Mouse (Mus musculus) forebrain, postnatal 0 days (tissue): ENCODE measurements around the gene Fam160a1. TPM values are rescaled to one million over a fixed set of nuclear protein-coding genes. Genes with fewer than 3 reads are reported as not detected.

ENCODE experiments used
- ATAC-seq: fragments of 200-750 bp; cut with Nextera tagmentation; 2 replicates; pipeline ENCODE4 v1.8.0; 2017; ENCODE audit warnings: mild to moderate bottlenecking, moderate library complexity
- DNase-seq: peaks from one replicate; pipeline ENCODE4 v3.0.0-alpha.2; 2015
- H3K27ac ChIP-seq: fragments of 300-500 bp; sonication (generic); 2 replicates; pipeline ENCODE4 v1.5.1; 2014; ENCODE audit warnings: low read depth, mild to moderate bottlenecking, antibody characterized with exemption, low read length, moderate library complexity, mixed read lengths
- H3K27me3 ChIP-seq: fragments of 300-500 bp; sonication (generic); 2 replicates; pipeline ENCODE4 v1.6.1; 2014; ENCODE audit warnings: mild to moderate bottlenecking, low read length, mixed read lengths; ENCODE audit not compliant: insufficient read depth
- H3K36me3 ChIP-seq: fragments of 300-500 bp; sonication (generic); 2 replicates; pipeline ENCODE4 v1.6.1; 2014; ENCODE audit warnings: mild to moderate bottlenecking, moderate library complexity; ENCODE audit not compliant: insufficient read depth
- H3K4me1 ChIP-seq: fragments of 300-500 bp; sonication (generic); 2 replicates; pipeline ENCODE4 v1.6.1; 2014; ENCODE audit warnings: antibody characterized with exemption; ENCODE audit not compliant: insufficient read depth
- H3K4me2 ChIP-seq: fragments of 300-500 bp; sonication (generic); 2 replicates; pipeline ENCODE4 v1.6.1; 2014; ENCODE audit warnings: low read depth, mild to moderate bottlenecking, moderate library complexity
- H3K4me3 ChIP-seq: fragments of 300-500 bp; sonication (generic); 2 replicates; pipeline ENCODE4 v1.5.1; 2014; ENCODE audit warnings: low read depth, low read length, mixed read lengths
- H3K9ac ChIP-seq: fragments of 300-500 bp; sonication (generic); 2 replicates; pipeline ENCODE4 v1.6.1; 2014; ENCODE audit warnings: mild to moderate bottlenecking
- H3K9me3 ChIP-seq: fragments of 300-500 bp; sonication (generic); 2 replicates; pipeline ENCODE4 v1.6.1; 2016; ENCODE audit warnings: low read length
- CTCF ChIP-seq: sonication (generic); IDR thresholded peaks from 2 replicates; pipeline ENCODE4 v1.5.1; 2016; ENCODE audit warnings: antibody characterized with exemption, control low read depth, low read depth
- WGBS: fragments of 180-500 bp; shearing (Covaris S2); extraction: QIAGEN DNeasy Blood & Tissue Kit; methylation state at CpG from one replicate; pipeline ENCODE4 v1.1.7; 2014; 5-methylcytosine and 5-hydroxymethylcytosine counted together
- polyA plus RNA-seq: library from polyadenylated mRNA; unstranded; fragments of >200 nt; fragmentation: Nextera tagmentation; extraction: Ambion mirVana; gene quantifications from 2 replicates; pipeline ENCODE4 v1.2.1, GENCODE M21; 2015
- total RNA-seq: library from RNA; depleted of rRNA; stranded (reverse); fragments of >200 nt; gene quantifications from 2 replicates; pipeline ENCODE4 v1.2.3, GENCODE M21; 2014

Gene Fam160a1
- total and polyA plus RNA-seq, 2 experiments from 2014 or later, result 0.67 to 2.6 TPM

- no peak overlapping the region for H3K4me3 ChIP-seq
- H3K4me1 ChIP-seq, result 0 out of 2 replicates have a peak, but pooled peaks cover 2% of the 10 kb centered on the region
- H3K9me3 ChIP-seq, result no peaks in the 10 kb centered on the region
- WGBS, result 57% methylated on average over 4 of the region's 4 CpGs
- peak; percentile 59; the same call in 1 of the 2 replicates for ATAC-seq
- no peaks in the 10 kb centered on the region for H3K27me3 ChIP-seq
- H3K36me3 ChIP-seq, result no peaks in the 10 kb centered on the region
- H3K4me2 ChIP-seq, result no peak overlapping the region
- no peak overlapping the region for H3K27ac ChIP-seq
- no peak for TF ChIP-seq CTCF
- peak; percentile 43 for DNase-seq
- H3K9ac ChIP-seq, result no peak overlapping the region
Observed at GRCm38 (mm10) chr3:85829047-85829446, 12.0 kb upstream of the Fam160a1 start.

GRCm38 (mm10) chr3:85827815-85828214 lies 10.7 kb upstream of the Fam160a1 start:
- Histone ChIP-seq H3K4me2 (no peak overlapping the region), H3K27ac (no peak overlapping the region), H3K27me3 (no peaks in the 10 kb centered on the region), H3K4me3 (no peak overlapping the region), H3K9me3 (no peaks in the 10 kb centered on the region), H3K4me1 (0 out of 2 replicates have a peak, but pooled peaks cover 2% of the 10 kb centered on the region), H3K9ac (no peak overlapping the region), H3K36me3 (no peaks in the 10 kb centered on the region)
- WGBS, result 36% methylated on average over 6 of the region's 6 CpGs
- no peak for ATAC-seq
- TF ChIP-seq CTCF, result no peak
- DNase-seq, result no peak

GRCm38 (mm10) chr3:85827283-85827682 lies 10.2 kb upstream of the Fam160a1 start:
- no peak for TF ChIP-seq CTCF
- H3K36me3 ChIP-seq, result no peaks in the 10 kb centered on the region
- no peaks in the 10 kb centered on the region for H3K9me3 ChIP-seq
- 0 out of 2 replicates have a peak overlapping the region, but pooled peaks have one; percentile 9 for H3K27ac ChIP-seq
- WGBS, result 55% methylated on average over 4 of the region's 4 CpGs
- H3K4me2 ChIP-seq, result no peak overlapping the region
- no peak overlapping the region for H3K4me3 ChIP-seq
- no peaks in the 10 kb centered on the region for H3K27me3 ChIP-seq
- 0 out of 2 replicates have a peak, but pooled peaks cover 2% of the 10 kb centered on the region for H3K4me1 ChIP-seq
- no peak for ATAC-seq
- DNase-seq, result no peak
- H3K9ac ChIP-seq, result no peak overlapping the region

GRCm38 (mm10) chr3:85820839-85821548 lies 3.9 kb upstream of the Fam160a1 start:
- DNase-seq, result no peak
- 61% methylated on average over 15 of the region's 15 CpGs for WGBS
- no peak overlapping the region for H3K9ac ChIP-seq
- ATAC-seq, result peak; percentile 50; the same call in 1 of the 2 replicates
- H3K9me3 ChIP-seq, result no peaks in the 10 kb centered on the region
- H3K4me1 ChIP-seq, result no peaks in the 10 kb centered on the region
- H3K36me3 ChIP-seq, result no peaks in the 10 kb centered on the region
- no peak for TF ChIP-seq CTCF
- no peaks in the 10 kb centered on the region for H3K27me3 ChIP-seq
- H3K4me2 ChIP-seq, result no peak overlapping the region
- no peak overlapping the region; the same call in 1 of the 2 replicates for H3K27ac ChIP-seq
- no peak overlapping the region for H3K4me3 ChIP-seq

- no peak for ATAC-seq
- 84% methylated on average over 3 of the region's 3 CpGs for WGBS
- no peak overlapping the region for H3K27ac ChIP-seq
- H3K4me2 ChIP-seq, result no peak overlapping the region
- H3K9me3 ChIP-seq, result no peaks in the 10 kb centered on the region
- no peaks in the 10 kb centered on the region for H3K36me3 ChIP-seq
- DNase-seq, result no peak
- no peak for TF ChIP-seq CTCF
- no peaks in the 10 kb centered on the region for H3K4me1 ChIP-seq
- H3K9ac ChIP-seq, result no peak overlapping the region
- no peak overlapping the region for H3K4me3 ChIP-seq
- no peaks in the 10 kb centered on the region for H3K27me3 ChIP-seq
Observed at GRCm38 (mm10) chr3:85819319-85819718, 2.2 kb upstream of the Fam160a1 start.

- H3K9ac ChIP-seq, result no peak overlapping the region
- H3K4me1 ChIP-seq, result no peaks in the 10 kb centered on the region
- H3K27me3 ChIP-seq, result no peaks in the 10 kb centered on the region
- ATAC-seq, result no peak
- H3K9me3 ChIP-seq, result no peaks in the 10 kb centered on the region
- TF ChIP-seq CTCF, result no peak
- 73% methylated on average over 7 of the region's 7 CpGs for WGBS
- no peak for DNase-seq
- no peaks in the 10 kb centered on the region for H3K36me3 ChIP-seq
- H3K4me3 ChIP-seq, result no peak overlapping the region
- H3K27ac ChIP-seq, result no peak overlapping the region
- H3K4me2 ChIP-seq, result no peak overlapping the region
Observed at GRCm38 (mm10) chr3:85814241-85814640, 2.9 kb downstream of the Fam160a1 start.

- Histone ChIP-seq H3K4me3 (no peak overlapping the region), H3K36me3 (no peaks in the 10 kb centered on the region), H3K4me2 (no peak overlapping the region), H3K4me1 (no peaks in the 10 kb centered on the region), H3K27me3 (no peaks in the 10 kb centered on the region), H3K9ac (no peak overlapping the region), H3K9me3 (no peaks in the 10 kb centered on the region), H3K27ac (no peak overlapping the region)
- TF ChIP-seq CTCF, result no peak
- WGBS, result 70% methylated on average over 4 of the region's 4 CpGs
- ATAC-seq (no peak), DNase-seq (no peak)
Observed at GRCm38 (mm10) chr3:85813101-85814014, 3.7 kb downstream of the Fam160a1 start.
